Mouse (Mus musculus): ENCODE measurements around the gene Tmcc1.

DNA sequence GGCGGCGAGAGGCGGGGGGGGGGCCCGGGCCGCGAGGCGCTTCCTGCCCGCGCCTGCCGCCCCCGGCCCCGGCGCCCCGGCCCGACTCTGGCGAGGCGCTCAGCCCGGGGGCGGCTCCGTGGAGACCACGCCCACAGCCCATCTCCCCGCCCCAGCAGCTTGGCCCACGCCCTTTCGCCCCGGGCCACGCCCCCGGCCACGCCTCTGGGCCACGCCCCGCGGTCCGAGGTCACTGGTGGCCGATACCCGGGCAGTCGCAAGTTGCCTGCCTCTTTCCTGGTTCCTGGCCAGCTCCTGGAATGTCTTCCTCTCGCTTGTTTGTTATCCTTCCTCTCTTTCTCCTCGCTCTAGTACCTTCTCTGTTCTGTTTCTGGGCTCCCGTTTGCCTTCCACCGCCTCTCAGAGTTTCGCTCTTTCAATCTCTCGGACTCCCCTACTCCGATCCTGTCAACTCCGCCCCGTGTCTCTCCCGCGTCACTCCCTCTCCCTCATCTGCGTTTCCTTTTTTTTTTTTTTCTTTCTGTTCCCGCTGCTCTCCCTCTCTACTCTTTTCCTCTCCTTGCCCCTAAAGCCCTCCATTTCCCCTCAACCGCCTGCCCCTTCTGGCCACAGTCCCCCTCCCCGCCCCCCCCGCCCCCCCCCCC lies 198.3 kb downstream of the Tmcc1 start, which contains the start of gene Plxnd1:
- TF ChIP-seq CTCF (IDR thresholded peaks at IDR 0.05; ENCODE audit: low read depth, low read length): no peak
- 0 out of 2 replicates have a peak, but pooled peaks have one; percentile 30 for TF ChIP-seq POLR2A (IDR thresholded peaks at IDR 0.05; ENCODE audit: extremely low read depth, insufficient read depth, low read length)
